Mouse (Mus musculus): ENCODE data around the gene Dyrk3.
"Not testable (repeated sequence)": the region's sequence is repeated elsewhere in the genome, so short reads cannot be mapped to it uniquely, and the experiment has no call there.

The Dyrk3 gene

DNA sequence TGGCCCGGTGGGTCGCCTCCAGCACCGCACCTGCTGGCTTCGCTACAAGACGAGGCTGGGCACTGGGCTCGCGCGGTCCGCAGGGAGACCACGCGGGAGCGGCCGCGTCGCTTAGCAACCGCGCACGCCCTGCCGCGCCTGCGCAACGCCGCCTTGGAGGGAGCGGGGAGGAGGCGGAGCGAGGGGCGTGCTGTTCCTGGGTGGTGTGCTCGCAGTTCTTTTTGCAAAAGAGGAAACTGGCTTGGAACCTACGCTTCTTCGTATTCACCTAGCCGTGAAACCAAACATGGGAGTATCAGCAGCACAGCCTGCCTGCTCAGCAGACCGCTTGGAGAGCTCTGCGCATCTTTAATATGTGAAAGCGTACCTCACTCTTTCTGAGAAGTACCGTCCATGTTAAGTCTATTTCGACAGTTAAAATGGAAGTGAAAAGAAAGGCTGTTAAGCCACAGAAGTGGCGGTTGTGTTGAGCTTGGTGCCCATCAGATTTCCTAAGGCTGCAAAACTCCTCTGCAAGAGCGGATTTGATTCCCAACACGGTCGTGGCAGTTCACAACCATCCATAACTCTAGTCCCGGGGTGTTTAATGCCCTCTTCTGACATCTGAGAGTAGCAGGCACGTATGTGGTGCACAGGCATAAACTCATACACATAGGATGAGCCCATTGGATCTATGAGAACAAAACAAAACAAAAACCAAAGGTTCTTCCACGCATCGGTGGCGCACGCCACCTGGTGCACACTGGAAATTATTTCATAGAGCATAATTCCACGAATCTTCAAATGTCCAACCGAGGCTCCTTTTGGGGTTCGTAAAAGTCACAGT is at the start of gene Dyrk3:
Dyrk3 (minus strand) TSS at position 150 of the 826 bp plus-strand sequence.
- peak; percentile 82 to 90 for DNase-seq (ENCODE audit: low spot score in 2 of 2)

GRCm38 (mm10) chr1:131187856-131188255 is 49.7 kb upstream of the Dyrk3 start:
- DNase-seq (ENCODE audit: low spot score in 2 of 2): no peak

- DNase-seq (ENCODE audit: low spot score in 2 of 2): no peak
Measured at GRCm38 (mm10) chr1:131186995-131187394, 48.9 kb upstream of the Dyrk3 start.

- DNase-seq (ENCODE audit: low spot score in 2 of 2): no peak
Measured at GRCm38 (mm10) chr1:131185821-131186506, 47.8 kb upstream of the Dyrk3 start.

DNA sequence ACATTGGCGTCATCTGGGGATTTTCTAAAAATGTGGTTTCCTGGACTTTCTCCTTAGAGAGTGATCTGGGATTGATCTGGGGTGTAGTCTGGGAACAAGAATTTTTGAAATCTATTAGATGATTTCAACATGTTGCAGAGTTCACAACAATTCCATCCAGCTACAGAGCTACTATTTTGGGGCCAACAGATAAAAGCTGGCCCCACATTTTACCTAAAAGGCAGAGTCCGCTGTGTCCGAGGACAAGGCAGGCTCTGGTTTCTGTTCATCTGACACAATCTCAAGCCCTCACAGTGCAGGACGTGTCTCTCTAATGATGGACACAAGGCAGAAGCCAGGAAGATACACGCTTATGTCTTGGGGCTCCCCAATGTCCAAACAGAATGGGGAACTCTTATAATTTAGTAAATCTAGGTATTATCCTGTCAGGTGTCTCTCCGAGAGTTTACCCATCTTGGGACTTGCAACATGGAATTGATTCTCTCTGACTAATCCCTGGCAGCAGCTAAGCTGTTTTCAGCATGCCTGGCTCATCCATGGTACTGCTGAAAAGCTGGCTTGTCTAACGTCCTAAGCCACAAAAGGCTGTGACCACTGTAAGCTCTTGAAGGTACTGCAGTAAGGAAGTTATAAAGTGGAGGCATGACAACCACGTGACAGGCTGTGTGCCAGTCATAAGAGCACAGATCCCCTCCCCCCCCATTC is 47.0 kb upstream of the Dyrk3 start:
- DNase-seq (ENCODE audit: low spot score in 2 of 2): no peak

DNA sequence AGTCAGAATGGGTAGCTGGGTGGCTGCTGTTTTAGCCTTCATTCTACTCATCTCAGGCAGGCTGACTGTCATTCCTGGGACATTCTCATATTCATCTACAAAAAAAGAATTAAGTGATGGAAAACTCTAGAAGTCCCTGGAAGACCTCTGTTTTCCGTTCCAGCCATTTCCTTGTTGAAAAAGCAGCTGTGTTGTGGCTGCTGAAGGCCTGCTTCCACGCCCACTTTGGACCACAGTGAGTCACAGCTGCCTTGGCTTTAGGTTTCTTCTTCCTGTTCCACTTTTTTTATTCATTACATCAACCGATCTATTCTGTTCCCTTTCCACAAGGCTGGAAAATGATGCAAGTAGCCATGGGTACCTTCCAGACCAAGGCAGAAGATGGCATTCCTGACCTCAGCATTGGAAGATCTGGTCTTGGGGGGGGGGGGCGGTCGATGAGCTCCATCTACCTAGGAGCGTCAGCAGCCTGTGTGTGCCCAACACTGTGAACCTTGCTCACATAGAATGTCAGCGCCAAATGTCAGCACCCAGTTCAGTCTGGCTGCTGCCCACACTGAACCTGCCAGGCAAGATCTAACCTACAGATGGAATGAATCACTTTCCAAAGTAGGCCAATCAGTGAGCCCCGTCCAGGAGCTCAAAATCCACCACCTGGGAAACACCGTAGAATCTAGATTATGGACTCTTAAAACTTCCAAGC is 46.3 kb upstream of the Dyrk3 start:
- DNase-seq (ENCODE audit: low spot score in 2 of 2): peak; percentile 39 to 51

- no peak for DNase-seq (ENCODE audit: low spot score in 2 of 2)
Measured at GRCm38 (mm10) chr1:131183201-131183600, 45.1 kb upstream of the Dyrk3 start.

DNA sequence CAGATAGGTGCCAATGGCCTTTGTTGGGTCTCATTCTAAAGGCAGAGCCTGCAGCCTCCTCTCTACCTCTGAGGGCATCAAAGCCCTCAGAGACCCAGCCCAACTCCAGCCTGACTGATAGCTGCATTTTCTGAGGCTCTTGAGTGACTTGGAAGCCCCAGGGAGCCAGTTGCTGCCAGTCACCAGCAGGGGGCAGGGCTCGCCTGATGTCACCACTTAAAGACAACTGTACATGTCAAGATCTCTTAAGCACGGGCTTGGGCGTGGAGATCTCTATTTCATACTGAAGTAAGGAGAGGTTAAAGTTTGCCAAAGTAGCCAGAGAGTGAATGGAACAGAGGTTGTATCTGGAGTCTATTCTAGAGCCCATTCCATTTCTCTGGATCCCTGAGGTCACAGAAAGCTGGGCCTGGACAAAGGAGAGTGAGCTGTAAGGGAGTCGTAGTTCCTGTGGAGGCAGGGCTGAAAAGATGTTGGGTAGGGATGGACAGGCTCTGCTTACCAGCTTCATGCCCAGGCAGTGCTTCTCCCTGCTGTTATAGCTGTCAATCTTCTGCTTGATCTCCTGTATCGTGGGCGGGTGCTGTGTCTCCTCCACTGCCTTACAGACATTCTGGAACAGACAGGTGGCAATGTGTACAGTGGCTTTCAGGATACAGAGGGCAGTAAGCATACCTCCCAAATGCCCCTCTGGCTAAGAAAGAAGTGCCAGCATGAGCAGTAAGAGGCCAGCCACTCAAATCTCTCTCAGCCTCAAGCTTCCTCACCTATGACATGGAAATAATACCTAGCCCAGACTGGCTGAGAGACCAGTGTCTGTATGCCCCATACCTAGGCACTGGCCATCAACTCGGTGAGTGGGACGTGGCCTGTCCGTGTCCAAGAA is 43.7 kb upstream of the Dyrk3 start:
- DNase-seq (ENCODE audit: low spot score in 2 of 2): peak; percentile 79 to 86

- no peak for DNase-seq (ENCODE audit: low spot score in 2 of 2)
Measured at GRCm38 (mm10) chr1:131180386-131180785, 42.2 kb upstream of the Dyrk3 start.

GRCm38 (mm10) chr1:131178083-131178482 is 39.9 kb upstream of the Dyrk3 start:
- no peak for DNase-seq (ENCODE audit: low spot score in 2 of 2)

DNA sequence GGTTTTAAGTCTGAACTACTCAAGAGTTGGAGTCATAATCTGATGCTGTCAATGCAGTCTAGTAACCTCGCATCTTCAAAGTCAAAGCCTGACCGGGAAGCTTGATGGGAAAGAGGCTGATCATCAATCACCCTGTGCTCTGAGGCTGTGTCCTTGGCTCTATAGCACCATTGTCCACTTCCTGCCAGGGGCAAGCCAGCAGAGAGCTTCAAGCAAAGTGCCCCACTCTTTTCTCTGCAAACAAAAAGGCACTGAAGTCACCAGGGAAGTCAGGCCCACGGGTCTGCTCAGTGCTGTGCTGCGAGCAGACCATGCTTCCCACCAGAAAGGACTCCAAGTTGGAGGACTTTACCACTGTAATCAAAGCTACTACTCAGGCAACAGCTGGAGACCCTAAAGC is 39.1 kb upstream of the Dyrk3 start:
- DNase-seq (ENCODE audit: low spot score in 2 of 2): no peak

DNA sequence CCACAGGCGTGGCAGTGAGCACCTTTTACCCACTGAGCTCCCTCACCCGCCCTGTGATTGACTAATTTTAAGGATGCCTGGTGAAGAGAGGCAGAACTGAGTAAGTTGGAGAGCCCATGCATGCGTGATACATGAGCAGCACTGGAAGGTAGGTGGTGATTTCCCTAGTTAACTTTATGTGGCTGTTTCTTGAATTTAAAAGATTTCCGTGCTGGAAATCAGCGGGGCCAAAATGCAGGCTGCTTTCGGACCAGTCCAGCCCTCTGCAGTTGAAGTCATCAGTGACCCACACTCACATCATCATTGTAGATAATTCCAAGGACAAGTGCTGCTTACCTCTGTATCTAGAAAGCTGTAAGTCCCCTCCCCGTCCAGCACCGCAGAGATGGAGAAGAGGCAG is 37.7 kb upstream of the Dyrk3 start:
- no peak for DNase-seq (ENCODE audit: low spot score in 2 of 2)

- no peak for DNase-seq (ENCODE audit: low spot score in 2 of 2)
Measured at GRCm38 (mm10) chr1:131175189-131175588, 37.0 kb upstream of the Dyrk3 start.

DNA sequence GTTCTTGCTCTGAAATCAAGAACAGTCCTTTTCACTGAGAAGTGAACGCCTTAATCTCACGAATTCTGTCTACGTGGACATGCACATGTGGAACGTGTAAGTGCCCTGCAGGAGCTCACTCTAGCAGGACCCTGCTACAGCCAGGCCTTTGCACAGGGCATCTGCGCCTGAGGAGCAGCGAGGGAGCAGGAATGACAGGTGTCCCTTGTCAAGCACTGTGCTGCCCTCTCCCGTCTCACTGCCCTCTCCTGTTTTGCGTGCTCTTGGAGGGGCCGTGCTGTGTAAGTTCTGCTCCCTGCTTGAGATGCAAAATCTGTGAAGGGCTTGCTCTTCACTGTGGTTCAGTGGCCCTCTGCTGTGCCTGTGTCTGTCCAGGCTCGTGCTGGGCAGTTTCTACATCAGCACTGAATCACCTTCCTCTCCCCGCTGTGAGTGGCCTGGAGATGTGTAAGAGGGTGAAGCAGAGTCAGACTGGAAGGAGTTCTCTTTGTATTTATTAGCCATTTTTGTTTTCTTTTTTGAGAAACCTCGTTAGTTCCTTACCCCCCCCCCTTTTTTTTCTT is 36.2 kb upstream of the Dyrk3 start:
- DNase-seq (ENCODE audit: low spot score in 2 of 2): no peak

GRCm38 (mm10) chr1:131173809-131174208 is 35.7 kb upstream of the Dyrk3 start:
- DNase-seq (ENCODE audit: low spot score in 2 of 2): no peak

- no peak for DNase-seq (ENCODE audit: low spot score in 2 of 2)
Measured at GRCm38 (mm10) chr1:131173001-131173400, 34.9 kb upstream of the Dyrk3 start.

- DNase-seq (ENCODE audit: low spot score in 2 of 2): no peak
Measured at GRCm38 (mm10) chr1:131167612-131168011, 29.5 kb upstream of the Dyrk3 start.

DNA sequence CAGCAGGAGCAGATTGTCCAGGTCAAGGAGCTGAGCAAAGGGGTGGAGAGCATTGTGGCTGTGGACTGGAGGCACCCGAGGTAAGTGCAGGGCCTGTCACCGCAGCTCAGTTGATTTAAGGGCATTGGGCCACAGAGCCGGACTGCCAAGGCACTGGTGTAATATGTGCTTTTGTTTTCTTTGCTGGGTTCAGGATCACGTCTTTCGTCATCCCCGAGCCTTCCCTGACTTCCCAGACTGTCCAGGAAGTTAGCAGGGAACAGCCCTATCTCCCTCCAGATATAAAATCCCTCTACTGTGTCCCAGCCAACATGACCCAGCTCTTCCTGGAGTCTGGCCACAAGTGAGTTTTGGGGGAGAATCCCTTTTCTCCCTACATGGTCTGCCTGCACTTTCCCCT is 26.3 kb upstream of the Dyrk3 start:
- DNase-seq (ENCODE audit: low spot score in 2 of 2): no peak

DNA sequence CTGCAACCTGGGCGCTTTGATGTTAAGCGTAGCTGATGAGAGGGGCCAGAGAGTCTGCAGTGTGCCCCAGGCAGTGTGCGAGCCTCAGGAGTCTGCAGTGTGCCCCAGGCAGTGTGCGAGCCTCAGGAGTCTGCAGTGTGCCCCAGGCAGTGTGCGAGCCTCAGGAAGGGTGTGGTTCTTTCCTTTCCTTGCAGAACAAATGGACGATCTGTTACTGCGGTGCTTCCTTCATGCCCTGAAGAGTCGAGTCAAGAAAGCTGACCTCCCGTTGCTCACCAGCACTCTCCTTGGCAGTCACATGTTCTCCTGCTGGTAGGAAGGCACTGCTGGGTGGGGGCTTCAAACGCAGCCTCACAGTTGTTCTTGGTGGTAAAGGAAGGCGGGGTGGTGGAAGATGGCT is 23.0 kb upstream of the Dyrk3 start:
- no peak for DNase-seq (ENCODE audit: low spot score in 2 of 2)

- DNase-seq (ENCODE audit: low spot score in 2 of 2): not testable (repeated sequence)
Measured at GRCm38 (mm10) chr1:131159573-131160327, 21.6 kb upstream of the Dyrk3 start.

Data from natural killer cell, adult 2 months (primary cell).